Mouse (Mus musculus): ENCODE measurements around the gene Tnks1bp1. TPM values are rescaled to one million over a fixed set of nuclear protein-coding genes. Genes with fewer than 3 reads are reported as not detected.

Gene Tnks1bp1
- total RNA-seq, 1 experiment from 2014 or later: 10.6 TPM

GRCm38 (mm10) chr2:85036507-85037046 lies 11.2 kb upstream of the Tnks1bp1 start:
- ATAC-seq (ENCODE audit: extremely low read depth, insufficient number of reproducible peaks, low FRiP score, poor library complexity, severe bottlenecking): no peak

DNA sequence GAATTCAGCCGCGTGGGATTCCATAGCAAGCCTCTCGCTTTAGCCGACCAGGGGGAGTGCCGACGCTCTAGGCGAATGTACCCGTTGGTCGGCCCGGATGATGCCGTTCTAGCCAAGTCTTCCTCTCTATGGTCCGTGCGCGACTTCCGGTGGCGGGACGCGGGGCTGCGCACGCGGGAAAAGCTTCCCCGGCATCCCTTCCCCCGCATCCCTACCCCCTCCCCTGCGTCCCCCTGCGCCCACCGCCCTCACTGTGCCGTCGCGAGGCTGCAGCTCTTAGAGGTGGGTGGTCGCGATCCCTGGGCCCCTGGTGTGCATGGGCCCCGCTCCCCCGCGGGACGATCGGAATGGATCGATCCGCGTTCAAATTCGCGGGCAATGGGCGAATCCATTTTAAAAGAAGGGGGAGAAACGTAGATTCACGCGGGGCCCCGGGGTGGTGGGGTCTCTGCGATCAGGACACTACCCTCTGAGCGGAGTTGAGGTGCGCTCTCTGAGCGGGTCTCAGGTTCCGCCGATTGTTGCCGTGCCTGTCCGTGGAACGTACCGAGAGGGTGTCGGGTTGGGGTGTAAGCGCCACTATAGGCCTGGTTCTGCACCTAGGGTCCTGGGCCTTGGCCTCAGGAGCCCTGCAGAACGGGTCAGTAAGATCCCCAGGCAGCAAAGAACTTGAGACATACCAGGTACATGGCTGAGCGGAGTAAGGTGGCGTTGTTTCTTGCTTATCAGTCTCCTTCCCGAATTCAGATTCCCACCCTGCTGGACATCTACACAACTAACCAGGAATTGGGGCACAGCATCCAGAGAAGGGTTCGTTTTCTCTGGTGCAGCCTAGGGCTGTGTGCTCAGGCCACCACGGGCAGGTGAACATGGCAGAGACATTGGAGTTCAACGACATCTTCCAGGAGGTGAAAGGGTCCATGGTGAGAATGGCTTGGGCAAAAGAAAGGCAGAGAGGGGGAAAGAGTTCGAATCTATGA lies 10.5 kb upstream of the Tnks1bp1 start, which contains the start of the genes Ssrp1 and P2rx3:
Ssrp1 (plus strand) TSS at position 188 of the 980 bp plus-strand sequence.
P2rx3 (minus strand) TSS at position 416 of the 980 bp plus-strand sequence.
- ATAC-seq (ENCODE audit: extremely low read depth, insufficient number of reproducible peaks, low FRiP score, poor library complexity, severe bottlenecking): peak; percentile 93

DNA sequence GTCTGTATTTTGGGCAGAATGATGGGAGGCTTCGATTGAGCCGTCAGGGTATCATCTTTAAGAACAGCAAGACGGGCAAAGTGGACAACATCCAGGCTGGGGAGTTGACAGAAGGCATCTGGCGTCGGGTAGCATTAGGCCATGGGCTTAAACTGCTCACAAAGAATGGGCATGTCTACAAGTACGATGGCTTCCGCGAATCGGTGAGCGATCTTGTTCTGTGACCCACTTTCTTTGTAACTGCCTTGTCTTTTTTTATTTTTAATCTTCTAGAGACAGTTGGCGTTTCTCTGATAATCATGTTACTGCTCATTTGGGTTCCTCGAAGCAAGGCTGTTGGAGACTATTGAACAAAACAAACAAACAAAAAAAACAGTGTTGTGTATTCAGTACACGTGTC lies 9.5 kb upstream of the Tnks1bp1 start:
- no peak for ATAC-seq (ENCODE audit: extremely low read depth, insufficient number of reproducible peaks, low FRiP score, poor library complexity, severe bottlenecking)

GRCm38 (mm10) chr2:85043623-85044022 lies 4.2 kb upstream of the Tnks1bp1 start:
- ATAC-seq (ENCODE audit: extremely low read depth, insufficient number of reproducible peaks, low FRiP score, poor library complexity, severe bottlenecking): no peak

DNA sequence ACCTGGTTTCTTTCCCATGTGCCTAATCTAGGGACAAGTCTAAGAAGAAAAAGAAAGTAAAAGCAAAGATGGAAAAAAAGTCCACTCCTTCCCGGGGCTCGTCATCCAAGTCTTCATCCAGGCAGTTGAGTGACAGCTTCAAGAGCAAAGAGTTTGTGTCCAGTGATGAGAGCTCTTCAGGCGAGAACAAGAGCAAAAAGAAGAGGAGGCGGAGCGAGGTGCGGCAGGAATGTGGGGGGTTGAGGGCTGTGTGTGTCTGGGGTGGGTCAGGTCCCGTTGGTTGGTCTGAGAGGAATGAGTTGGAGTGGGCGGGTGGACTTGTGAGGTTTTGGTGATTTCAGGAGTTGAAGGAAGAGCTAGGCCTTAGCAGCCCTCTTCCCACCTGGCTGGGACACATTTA lies 1.6 kb upstream of the Tnks1bp1 start:
- ATAC-seq (ENCODE audit: extremely low read depth, insufficient number of reproducible peaks, low FRiP score, poor library complexity, severe bottlenecking): no peak

- ATAC-seq (ENCODE audit: extremely low read depth, insufficient number of reproducible peaks, low FRiP score, poor library complexity, severe bottlenecking): no peak
These were observed 741 bp upstream of the Tnks1bp1 start for GRCm38 (mm10) chr2:85047081-85047480.

GRCm38 (mm10) chr2:85048168-85048751 lies 438 bp downstream of the Tnks1bp1 start:
- ATAC-seq (ENCODE audit: extremely low read depth, insufficient number of reproducible peaks, low FRiP score, poor library complexity, severe bottlenecking): peak; percentile 5; the same call in 1 of the 2 replicates

DNA sequence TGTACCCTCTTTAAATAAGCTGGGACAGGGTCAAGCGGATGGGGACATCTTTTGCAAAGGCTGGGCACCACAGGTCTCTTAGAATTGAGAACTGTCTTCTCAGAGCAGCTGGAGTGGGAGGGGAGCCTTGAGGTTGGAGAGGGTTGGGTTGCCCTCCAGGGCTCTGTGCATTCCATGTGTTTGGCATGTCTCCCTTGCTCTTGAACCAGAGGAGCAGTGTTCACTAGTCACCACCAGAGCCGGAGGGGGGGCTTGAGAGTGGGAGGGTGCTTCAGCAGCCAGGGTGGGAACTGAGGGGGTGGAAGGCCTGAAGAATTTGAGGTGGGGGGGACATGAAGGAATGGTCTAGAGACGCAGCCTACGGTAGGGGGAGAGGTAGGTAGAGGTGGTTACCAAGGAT lies 1.5 kb downstream of the Tnks1bp1 start:
- ATAC-seq (ENCODE audit: extremely low read depth, insufficient number of reproducible peaks, low FRiP score, poor library complexity, severe bottlenecking): no peak

DNA sequence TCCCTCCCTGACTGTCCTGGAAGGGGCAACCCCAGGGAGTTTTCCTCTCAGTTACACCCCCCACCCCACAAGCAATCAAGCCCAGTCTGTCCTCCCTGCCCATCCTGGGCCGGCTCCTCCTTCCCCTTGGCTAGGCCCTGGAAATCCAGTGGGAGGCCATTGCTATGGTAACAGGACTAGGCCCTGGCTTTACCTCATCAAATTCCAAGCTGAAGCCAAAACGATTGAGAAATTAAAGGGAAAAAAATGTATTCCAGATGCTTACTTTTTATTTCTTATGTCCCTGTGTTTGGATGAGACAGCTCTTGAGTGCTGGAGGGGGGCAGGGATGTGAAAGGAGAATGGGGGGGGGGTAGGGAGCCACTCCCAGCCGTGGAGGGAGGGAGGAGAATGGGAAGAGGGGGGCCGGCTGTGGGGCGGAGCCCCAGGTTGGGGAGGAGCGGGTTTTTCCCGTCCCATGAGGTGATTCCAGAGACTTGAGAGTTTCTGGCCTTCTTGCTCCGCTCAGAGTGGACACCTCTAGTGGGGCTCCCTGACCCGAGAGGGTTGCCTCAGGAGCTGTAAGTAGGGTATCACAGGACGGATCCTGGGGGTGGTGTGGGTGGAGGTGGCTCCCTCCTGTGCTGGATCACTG lies 2.3 kb downstream of the Tnks1bp1 start:
- no peak for ATAC-seq (ENCODE audit: extremely low read depth, insufficient number of reproducible peaks, low FRiP score, poor library complexity, severe bottlenecking)

DNA sequence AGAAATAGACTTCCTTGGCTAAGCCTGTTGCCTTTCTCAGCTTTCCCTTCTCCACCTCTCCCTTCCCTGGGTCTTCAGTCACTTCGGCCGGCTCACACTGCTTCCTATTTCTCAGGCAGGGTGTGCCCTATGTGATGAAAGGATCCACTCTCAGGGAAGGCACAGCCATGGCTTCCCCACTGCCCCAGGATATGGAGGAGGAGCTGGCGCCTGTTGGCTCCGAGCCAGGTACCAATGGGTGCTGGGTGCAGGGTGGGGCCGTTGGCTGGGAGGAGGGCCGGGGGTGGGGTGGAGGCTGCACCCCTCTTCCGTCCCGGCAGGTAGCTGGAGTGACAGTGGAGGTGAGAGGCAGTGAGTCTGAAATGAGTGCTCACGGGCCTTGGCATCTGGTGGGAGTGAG lies 2.9 kb downstream of the Tnks1bp1 start:
- ATAC-seq (ENCODE audit: extremely low read depth, insufficient number of reproducible peaks, low FRiP score, poor library complexity, severe bottlenecking): no peak

- ATAC-seq (ENCODE audit: extremely low read depth, insufficient number of reproducible peaks, low FRiP score, poor library complexity, severe bottlenecking): no peak
These were observed 5.5 kb downstream of the Tnks1bp1 start for GRCm38 (mm10) chr2:85053192-85053816.

GRCm38 (mm10) chr2:85056711-85057110 lies 8.9 kb downstream of the Tnks1bp1 start:
- no peak for ATAC-seq (ENCODE audit: extremely low read depth, insufficient number of reproducible peaks, low FRiP score, poor library complexity, severe bottlenecking)

DNA sequence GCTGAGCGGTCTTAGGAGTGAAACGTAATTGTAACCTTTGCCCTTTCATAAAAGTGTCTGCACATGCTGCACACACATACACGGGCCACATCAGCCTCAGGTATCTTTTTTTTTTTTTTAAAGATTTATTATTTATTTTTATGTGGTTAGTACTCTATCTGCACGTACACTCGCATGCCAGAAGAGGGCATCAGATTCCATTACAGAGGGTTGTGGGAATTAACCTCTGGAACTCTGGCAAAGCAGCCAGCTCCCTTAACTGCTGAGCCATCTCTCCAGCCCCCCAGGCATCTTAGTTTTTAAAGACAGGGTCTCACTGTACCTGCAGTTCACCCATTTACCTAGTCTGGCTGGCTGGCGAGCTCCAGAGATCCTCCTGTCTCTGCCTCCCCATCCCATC lies 11.9 kb downstream of the Tnks1bp1 start:
- no peak for ATAC-seq (ENCODE audit: extremely low read depth, insufficient number of reproducible peaks, low FRiP score, poor library complexity, severe bottlenecking)

- ATAC-seq (ENCODE audit: extremely low read depth, insufficient number of reproducible peaks, low FRiP score, poor library complexity, severe bottlenecking): no peak
These were observed 12.8 kb downstream of the Tnks1bp1 start for GRCm38 (mm10) chr2:85060591-85061060.

DNA sequence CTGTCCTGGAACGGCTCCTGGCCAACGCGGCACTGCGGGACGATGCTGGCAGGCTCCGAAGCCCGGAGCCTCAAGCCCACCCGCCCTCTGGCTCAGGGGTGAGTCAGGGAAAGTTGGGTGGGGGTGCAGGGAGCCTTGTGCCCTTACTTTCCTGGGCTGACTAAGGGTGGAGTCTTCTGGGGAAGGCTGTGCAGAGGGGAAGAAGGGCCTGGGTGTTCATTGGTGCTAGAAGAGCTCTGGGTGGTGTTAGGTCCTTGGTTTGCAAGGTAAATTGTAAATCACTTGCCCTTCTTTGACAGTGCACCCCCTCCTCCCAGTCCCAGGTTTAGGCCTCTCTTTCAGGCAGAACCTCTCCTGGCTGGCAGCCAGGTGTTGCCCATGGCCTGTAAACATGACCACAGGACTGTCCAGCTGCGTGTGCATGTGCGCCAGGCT lies 13.3 kb downstream of the Tnks1bp1 start:
- no peak for ATAC-seq (ENCODE audit: extremely low read depth, insufficient number of reproducible peaks, low FRiP score, poor library complexity, severe bottlenecking)

GRCm38 (mm10) chr2:85065141-85065875 lies 17.5 kb downstream of the Tnks1bp1 start:
- no peak for ATAC-seq (ENCODE audit: extremely low read depth, insufficient number of reproducible peaks, low FRiP score, poor library complexity, severe bottlenecking)

DNA sequence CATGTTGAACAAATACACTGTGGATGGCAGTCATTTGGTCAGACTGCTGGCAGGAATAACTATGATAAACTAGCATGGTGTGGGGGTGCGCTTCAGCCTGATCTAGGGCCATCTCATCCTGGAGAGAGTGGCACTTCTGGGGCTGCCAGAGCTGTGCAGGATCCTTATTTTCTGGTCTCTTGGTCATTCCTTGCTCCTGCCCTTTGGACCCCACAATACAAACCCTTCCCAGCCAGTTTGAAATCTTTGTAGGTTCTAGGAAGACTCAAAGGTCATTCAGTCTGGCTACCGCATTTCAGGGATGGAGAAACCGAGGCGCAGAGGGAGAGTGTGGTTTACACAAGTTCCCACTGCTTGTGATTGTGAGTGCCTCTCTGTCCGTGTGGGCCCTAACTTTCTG lies 19.1 kb downstream of the Tnks1bp1 start:
- no peak for ATAC-seq (ENCODE audit: extremely low read depth, insufficient number of reproducible peaks, low FRiP score, poor library complexity, severe bottlenecking)
